Mouse (Mus musculus) inflammation-experienced regulatory T-cells, adult 6 months (primary cell): ENCODE data around the gene Atp6ap1l. TPM values are rescaled to one million over a fixed set of nuclear protein-coding genes. Genes with fewer than 3 reads are reported as not detected.
A peak's percentile ranks its signal among the peaks of the same experiment; 100 is the strongest.
"Not testable (repeated sequence)": the region's sequence is repeated elsewhere in the genome, so short reads cannot be mapped to it uniquely, and the experiment has no call there.

Experiments used
- ATAC-seq: one replicate; pipeline ENCODE4 v1.8.0; 2017
- polyA plus RNA-seq, 3 experiments: library from polyadenylated mRNA; unstranded; fragments of 100-300 nt; shearing (Covaris generic); gene quantifications; one replicate each; pipeline ENCODE4 v1.2.1; 2017

The Atp6ap1l gene
- polyA plus RNA-seq = not detected

DNA sequence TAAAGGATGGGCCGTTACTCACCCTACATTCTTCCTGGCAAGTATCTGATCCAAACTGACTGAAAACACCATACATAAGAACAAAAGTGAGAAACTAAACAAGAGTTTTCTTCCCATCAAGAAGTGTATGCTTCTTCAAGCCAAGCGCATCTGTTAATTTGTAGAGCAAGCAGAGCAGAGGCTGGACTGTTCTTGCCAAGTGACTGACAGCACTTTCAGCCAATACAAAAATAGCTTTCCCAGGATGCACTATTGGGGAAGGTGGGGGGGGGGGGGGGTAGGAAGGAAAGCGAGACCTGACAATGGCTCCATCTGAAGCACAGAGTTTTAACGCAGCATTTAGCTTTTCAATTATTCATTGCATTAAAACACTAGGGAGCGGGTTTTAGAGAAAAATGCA is at the start of gene Atp6ap1l:
Gene Atp6ap1l, minus strand, starts transcription at position 180 of the 400 bp plus-strand sequence.
- ATAC-seq = no peak

DNA sequence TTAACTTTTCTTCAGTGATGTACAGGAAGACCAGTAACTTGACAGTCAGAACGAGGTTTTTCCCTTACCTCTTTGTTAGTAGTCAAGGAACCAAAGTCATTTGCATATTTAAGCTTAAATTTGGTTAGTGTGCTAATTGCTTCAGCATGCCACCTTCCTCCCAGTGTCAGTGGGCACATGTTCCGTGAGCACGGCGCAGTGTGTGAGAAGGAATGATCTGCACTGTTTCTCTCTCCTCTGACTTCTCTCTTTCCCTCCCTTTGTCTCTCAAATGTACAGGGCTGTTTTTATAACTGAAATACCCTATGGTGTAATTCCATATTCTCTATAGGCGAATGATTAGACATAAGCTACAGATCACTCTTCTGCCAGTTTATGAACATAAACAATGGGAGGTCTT is 34.4 kb upstream of the Atp6ap1l start:
- no peak for ATAC-seq

DNA sequence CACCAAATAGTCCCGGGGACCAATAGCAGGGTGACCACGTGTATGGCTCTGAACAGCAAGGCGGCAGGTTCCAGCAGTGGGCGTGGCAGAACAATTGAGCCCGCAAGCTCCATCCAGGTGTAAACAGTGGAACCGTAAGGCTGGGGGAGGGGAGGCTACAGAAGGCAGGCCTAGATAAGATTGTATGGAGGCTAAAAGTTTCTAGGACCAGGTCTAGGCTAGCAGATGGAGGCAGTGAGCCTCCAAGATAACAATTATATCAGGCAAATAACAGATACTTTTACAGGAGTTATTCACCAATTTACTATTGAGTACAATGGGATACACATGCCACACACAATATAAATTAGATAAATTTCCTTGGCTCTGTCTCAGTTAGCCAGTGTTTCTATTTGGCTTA is 34.0 kb upstream of the Atp6ap1l start:
- no peak for ATAC-seq

DNA sequence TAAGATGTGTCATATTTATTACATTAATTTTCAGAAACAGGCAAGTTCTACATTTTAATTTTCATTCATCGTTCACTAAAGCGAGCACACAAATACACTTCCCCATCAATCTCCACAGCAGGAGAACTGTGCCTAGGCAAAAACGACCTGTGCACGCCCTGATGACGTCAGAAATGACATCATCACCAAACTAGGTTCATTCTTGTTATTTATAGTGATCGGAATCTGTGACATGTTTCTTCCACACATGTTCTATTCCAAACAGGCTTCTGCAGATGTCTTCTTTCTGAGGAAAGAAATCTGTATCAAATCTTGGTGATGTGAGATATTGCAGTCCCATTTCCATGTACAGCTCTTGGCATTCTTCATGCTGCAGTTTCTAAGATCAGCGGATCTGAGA is 30.7 kb upstream of the Atp6ap1l start:
- ATAC-seq = no peak

DNA sequence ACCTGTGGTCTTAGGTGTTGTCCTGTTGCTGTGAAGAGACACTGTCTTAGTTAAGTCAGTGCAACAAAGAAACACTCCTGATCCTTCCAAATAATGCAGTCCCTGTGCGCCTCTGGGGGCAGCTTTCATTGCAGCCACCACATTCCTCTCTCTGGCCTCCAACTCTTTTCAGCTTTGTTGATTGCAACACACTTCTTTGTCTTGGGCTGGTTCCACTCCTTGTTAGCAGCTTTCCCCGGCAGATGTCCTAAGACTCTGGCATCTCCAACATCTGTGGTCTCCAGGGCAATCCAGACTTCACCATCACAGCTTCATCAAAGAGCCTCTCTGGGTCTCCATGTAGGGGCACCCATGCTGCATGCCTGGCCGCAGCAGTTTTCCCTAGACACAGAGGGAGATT is 28.1 kb upstream of the Atp6ap1l start:
- no peak for ATAC-seq

DNA sequence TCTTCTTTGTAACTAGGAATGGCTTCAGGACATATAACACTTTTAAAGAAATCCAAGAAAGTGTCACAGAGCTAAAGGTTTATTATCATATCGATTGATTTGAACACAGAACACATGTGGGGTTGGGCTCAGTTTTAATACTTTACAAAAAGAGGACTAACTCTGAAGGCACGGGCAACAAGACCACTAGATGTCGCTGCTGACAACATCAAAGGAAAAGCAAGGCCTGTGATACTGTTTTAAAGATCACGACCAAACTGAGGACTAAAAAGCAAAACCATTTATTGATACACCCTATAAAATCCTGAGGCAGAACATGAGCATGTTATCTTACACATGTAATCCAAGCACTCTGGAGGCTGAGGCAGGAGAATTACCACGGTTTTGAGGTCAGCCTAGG is 24.7 kb upstream of the Atp6ap1l start:
- peak; percentile 88 for ATAC-seq

DNA sequence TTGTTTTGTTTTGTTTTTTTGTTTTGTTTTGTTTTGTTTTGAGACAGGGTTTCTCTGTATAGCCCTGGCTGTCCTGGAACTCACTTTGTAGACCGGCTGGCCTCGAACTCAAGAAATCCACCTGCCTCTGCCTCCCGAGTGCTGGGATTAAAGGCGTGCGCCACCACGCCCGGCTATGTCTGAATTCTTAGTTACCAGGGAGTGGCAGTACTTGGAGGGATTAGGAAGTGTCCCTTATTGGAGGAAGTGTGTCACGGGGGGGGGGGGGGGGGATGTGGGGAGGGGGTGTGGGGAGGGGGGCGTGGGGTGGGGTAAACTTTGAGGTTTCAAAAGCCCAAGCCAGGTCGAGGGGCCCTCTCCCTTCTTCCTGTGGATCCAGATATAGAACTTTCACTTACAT is 23.1 kb upstream of the Atp6ap1l start:
- ATAC-seq = not testable (repeated sequence)

DNA sequence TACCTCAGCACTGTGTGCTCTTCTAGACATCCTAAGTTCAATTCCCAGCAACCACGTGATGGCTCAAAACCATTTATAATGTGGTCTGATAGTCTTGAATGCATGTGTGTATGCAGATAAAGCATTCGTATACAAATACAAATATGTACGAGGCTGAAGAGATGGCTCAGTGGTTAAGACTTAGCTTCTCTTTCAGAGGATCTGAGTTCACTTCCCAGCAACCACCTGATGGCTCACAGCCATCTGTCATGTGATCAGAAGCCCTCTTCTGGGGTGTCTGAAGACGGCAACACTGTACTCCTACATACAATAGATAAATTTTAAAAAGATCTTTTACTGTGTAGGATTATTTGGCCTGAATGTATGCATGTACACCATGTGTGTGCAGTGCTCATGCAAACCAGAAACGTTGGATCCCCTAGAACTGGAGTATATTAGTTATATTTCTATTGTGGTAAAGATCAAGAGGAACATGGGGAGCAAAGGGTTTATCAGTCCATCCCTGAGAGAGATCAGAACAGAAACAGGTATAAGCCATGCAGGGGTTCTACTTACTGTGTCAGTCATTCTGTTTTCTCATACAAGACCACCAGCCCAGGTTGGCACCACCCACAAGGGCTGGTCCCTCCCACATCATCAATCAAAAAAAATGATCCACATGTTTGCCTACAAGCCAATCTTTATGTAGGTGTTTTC is 21.9 kb upstream of the Atp6ap1l start:
- no peak for ATAC-seq

DNA sequence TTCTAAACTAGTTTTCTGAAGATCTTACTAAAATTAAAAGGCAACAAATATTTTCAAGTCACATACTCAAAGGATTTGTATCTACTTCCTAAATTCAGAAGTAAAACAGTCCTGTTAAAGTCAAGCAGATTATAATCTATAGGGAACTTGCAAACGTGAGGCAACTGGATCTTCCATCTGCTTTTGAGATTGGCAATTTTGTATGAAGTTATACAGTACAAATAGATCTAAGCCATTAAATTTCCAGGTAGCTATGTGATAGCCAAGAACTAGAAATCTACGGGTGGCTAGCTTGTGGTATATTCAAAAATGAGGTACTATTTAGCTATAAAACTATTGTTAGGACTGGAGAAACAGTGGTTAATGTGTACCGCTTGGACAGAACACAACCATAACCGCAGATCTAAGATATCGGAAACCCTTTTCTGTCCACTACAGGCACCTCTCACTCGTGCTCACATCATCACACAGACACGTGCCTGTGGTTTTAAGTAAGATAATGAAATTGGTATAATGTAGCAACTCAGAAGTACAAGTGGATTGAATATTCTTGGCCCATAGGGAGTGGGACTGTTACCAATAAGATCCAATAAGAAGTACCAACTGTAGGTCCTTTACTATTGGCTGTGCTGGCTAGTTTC is 21.1 kb upstream of the Atp6ap1l start:
- no peak for ATAC-seq

DNA sequence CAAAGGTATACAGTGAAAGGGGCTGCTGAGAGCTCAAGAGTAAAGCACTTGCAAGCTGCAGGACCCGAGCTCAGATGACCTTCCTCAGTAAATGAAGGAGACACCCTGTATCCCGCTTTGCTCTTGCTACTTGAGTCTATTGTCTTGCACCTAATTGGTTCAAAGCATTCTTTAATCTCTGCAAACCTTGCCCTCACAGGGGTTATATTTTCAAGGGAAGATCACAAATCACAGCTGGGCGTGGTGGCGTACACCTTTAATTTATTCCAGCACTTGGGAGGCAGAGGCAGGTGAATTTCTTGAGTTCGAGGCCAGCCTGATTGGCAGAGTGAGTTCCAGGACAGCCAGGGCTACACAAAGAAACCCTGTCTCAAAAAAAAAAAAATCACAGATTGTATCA is 20.0 kb upstream of the Atp6ap1l start:
- no peak for ATAC-seq

DNA sequence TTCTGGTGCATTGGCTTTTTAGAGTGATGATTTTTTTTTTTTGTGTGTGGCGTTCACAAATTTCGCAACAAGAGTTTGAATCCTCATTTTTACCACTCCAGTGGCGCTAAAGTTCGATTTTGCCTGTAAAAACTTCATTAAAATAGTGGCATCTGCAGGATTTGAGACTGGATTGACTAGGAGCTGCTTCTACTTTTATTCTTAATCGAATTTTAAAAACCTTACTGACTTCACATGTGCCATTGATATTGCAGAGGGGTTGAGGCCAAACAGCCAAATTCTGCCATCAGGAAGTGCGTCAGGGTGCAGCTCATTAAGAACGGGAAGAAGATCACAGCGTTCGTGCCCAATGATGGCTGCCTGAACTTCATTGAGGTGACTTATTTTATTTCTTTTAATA is 18.9 kb upstream of the Atp6ap1l start:
- no peak for ATAC-seq

DNA sequence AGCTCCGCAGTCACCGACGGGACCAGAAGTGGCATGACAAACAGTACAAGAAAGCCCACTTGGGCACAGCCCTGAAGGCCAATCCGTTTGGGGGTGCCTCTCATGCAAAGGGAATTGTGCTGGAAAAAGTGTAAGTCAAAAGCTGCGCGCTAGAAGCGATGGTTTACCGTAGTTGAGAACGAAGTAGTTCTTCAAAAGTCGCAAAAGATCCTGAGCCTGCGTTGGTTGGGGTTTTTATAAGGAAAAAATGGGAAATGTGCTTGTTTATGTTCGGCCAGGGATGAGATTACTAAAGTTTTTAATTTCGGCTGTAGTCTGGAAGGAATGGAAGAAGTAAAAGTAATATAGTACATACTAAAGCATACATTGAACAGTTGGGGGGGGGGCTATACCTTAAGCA is 18.5 kb upstream of the Atp6ap1l start:
- ATAC-seq = not testable (repeated sequence)

DNA sequence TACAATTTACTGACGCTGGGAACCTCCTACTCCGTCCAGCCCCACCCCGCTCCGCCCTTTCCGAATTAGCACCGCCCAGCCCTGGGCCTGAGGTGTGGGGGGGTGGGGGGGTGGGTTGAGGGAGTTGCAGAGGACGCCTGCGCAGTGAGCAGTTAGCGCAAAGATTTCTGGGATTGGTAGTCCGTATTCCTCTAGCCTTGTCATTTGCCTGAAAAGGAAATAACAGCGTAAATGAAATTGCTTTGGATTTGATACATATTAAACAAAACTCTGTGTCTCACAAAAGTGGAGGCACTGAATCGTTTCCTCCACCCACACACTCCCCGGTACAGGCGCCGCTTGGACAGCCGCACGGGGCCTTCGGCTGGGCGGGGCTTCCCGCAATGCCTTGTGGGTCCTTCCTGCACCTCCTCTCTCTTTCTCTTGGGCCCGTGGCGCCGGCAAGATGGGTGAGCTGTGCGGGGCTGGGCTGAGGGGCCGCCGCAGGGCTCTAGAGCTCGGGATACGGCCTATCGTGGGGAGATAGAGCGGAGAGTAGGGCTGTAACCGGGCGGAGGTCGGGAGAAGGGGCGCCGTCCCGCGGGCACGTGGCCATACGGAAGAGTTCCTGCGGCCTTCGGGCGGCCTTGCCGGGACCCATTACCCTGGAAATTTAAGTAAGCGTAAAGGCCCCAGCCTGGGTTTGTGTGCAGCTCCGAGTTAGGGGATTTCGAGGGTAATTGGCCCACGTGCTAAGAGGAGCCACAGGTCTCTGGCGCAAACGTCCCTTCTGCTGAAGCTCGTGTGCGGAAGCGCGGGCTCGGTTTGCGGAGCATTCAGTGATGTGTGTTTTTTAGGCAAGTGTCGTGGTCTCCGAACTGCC is 17.8 kb upstream of the Atp6ap1l start, which contains the start of gene Rps23:
Gene Rps23, plus strand, starts transcription at position 208 of the 862 bp plus-strand sequence.
- ATAC-seq = peak; percentile 89

DNA sequence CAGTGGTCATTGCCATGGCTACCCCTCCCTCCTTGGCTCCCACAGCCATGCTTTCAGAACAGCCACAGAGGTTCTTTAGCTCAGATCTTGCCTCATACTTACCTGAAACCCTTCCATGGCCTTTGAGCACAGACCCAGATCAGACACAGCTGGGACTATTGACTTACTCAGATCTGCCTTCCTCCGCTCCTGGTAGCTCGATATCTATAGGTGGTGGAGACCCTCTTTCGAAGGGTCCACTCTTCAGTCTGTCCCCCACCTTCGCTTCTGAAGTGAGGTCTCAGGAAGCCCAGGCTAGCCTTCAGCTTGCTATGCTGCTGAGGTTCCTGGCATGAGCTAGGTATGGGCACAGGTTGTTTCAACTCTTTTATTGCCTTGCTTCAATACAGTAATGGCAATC is 9.6 kb upstream of the Atp6ap1l start:
- no peak for ATAC-seq

DNA sequence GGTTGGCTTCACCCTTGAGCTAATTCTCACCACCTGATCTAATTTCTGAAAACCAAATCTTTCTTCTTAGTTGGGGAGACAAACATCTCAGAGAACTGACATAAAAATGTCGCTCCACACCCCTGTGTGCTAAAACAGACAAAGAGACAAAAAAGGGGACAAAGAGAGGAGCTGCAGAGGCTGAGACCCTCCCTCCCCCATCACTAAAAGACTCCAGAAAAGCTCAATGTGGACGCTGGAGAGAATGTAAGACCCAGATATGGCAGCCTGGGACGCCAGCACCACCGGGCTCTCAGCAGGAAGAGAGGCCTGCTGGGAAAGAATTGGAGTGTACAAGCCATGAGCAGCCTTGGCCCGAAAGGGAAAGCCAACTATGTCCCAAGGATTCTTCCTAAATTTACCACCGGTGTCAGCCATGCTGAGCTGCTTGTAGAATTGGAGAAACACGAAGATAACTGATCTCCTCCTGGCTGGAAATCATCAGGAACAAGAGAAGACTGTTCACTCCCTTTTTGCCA is 8.6 kb upstream of the Atp6ap1l start:
- ATAC-seq = no peak

DNA sequence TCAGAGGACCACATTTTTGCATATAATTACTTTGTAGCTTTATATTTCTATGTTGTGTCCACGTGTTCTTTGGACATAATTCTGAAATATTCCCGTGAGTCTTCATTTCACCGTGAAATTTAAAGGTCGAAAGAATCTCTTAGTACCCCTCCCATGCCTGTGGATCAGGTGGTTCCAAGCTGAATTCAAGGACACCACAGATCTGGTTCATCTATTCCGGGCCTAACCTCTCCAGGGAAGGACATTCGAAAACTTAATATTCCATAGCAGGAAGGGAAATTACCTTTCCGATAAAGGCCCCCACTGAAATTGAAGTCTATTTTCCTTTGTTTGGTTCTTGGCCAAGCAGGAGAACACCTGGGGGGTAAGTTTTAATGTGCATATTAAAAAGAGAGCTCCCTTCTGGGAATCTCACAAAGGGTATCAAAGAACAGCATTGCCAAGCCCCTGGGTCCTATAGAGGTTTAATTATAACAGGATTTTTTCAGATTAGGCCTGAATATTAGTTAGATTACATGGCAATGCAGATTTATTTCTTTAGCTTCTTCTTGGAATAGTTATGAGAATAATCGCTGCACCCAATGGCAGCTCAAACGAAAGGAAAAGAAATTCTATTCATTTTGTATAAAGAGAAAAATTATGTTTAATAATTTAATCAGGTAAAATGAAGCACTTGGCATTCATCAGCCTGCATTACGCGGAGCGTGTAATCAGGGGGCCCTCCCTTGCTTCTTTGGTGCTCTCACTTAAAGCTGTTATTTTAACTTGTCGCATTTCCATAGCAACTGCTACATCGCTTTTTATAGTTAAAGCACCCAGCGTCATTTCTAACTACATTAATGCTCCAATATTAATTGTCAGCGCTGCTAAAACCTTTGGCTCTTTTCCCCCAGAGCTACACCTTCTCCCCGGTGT is 7.9 kb upstream of the Atp6ap1l start:
- ATAC-seq = no peak

DNA sequence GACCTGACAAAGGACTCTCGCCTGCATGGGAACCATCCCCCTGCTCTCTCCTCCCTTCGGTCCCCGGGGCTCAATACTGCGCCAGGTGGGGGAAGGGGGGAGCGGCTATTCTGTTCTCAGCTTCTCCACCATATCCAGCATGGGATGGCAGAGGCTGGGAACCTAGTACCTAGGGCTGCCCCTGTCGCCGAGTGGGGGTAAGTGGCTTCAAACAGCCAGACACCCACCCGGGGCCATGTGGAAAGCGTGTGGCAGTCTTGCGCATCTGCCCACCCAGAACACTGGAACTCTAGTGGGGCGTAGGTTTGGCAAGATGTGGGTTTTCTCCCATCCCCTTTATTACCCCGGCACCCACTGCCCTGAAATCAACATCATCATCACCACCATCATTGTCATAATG is 2.2 kb upstream of the Atp6ap1l start:
- ATAC-seq = no peak

DNA sequence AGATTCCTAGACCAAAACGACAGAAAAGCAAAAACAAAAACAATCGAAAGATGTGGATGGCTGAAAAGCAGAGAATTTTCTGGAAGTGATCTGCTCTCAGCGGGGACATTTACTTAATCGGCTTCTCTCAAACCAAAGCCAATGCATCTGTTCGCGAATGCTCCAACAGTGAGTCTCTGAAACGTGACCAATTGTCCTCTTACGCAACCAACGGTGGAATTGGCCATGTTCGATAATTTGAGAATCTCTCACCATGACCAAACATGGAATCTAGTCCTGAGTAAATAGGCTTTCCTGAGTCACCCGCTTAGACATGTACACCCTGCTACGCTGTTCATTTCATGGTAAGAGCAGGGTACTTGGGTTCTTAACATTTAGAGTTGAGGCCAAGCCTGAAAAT is 8.3 kb downstream of the Atp6ap1l start:
- no peak for ATAC-seq

DNA sequence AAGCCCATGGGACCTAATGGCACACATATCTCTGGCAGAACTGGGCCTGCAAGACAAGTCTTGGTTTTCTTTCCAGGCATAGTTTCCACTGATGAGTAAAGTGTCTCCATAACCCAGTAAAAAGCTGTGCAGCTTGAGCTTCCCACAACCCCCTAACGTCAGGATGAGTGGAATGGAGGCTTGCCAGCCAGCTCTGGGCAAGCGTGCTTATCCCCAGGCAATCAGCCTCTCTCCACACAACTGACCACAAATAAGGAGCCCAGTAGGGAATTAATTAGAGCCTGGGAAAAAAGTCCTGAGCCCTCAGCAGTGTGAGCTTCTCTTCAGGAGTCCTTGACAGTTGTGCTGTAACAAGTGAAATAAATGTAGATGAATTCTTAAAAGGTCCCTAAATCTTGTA is 9.1 kb downstream of the Atp6ap1l start:
- no peak for ATAC-seq

DNA sequence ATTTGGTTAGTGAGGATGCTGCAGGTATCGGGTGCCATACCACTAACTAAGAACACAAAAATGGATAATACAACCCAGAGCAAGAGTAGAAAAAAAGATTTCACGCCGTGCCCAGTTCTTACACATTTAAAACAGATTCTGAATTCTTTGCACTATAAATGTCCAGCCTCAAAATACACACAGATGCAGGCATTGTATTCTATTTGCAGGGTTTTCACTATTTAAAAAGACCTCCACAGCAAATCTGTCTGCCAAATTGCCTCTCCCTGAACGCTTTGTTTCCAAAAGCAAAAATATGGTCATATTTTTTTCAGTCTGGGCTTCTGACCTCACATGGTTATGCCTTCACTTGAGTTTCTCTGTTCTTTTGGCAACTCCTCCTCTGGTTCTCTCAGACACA is 10.3 kb downstream of the Atp6ap1l start:
- no peak for ATAC-seq

DNA sequence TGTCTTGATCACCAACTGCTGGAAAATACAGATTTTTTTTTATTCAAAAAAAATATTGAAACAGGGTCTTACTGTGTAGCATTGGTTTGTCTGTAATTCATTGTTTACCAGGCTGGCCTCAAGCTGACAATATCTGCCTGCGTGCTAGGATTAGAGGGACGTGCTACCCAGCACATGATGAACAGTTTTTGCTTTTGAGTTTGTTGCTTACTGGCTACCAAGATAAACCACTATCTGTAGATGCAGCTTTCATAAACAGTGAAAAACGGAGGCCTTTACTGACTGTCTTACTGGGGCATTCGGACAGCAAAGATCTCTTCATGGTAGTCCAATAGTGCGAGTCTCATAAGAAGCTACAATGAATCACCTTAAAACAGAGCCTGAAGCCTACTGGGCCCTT is 15.0 kb downstream of the Atp6ap1l start:
- no peak for ATAC-seq

DNA sequence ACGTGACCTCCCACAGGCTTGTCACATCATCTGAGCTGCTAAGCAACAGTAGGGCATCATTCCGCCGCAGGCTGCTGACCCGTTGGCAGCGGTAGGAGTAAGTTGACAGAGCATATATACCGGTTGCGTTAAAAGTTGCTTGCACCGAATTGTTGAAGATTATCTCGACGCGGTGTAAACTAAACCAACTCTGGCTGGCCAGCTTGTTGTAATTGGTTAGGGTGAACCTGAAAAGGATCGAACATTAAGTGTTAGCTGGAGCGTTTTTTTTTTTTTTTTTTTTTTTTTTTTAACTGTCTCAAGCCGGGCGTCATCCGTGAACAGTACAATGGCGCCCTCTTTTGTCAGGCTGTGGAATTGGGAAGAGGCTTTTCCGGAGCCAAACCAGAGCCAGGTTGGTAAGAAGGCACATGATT is 18.6 kb downstream of the Atp6ap1l start:
- ATAC-seq = peak; percentile 78
